13 mouse cellular contexts compared by ENCODE assay signal in genomic region chr8:116581318-116582019, GRCm38 (mm10).
DNase-seq lines count a peak whose midpoint lies in the region; ATAC-seq and TF ChIP-seq lines count a peak whose summit lies in the region.
"Had no signal": no experiment of that assay in that cellular context is flagged by ENCODE, and none has a peak within 500 bp of the region (broad histone marks: within the 10 kb centered on the region; RNA-seq: fewer than 3 reads in every experiment).

No protein-coding gene starts in this region.

- H3K4me3 ChIP-seq in stomach, embryonic 15.5 days (replicated peaks): no peak overlapping the region
- no peak overlapping the region for H3K4me3 ChIP-seq in stomach, postnatal 0 days (ENCODE audit: low read depth, low read length)
- no peak overlapping the region for H3K4me3 ChIP-seq in liver, embryonic 11.5 days (ENCODE audit: low read depth, low read length)
- H3K4me3 ChIP-seq: embryonic facial prominence, embryonic 10.5 days; heart, embryonic 12.5 days; intestine, embryonic 15.5 days; midbrain, embryonic 10.5 days had no signal

- H3K27ac ChIP-seq in stomach, embryonic 15.5 days: no peak overlapping the region
- H3K27ac ChIP-seq in stomach, postnatal 0 days (replicated peaks): no peak overlapping the region
- no peak overlapping the region for H3K27ac ChIP-seq in liver, embryonic 11.5 days (ENCODE audit: low read depth, low read length)
- H3K27ac ChIP-seq: embryonic facial prominence, embryonic 10.5 days; intestine, embryonic 15.5 days; midbrain, embryonic 10.5 days had no signal

- H3K9ac ChIP-seq in stomach, embryonic 15.5 days: no peak overlapping the region
- no peak overlapping the region for H3K9ac ChIP-seq in stomach, postnatal 0 days (ENCODE audit: low read length)
- no peak overlapping the region for H3K9ac ChIP-seq in liver, embryonic 11.5 days (ENCODE audit: low read depth, low read length)
- H3K9ac ChIP-seq: heart, embryonic 12.5 days; intestine, embryonic 15.5 days had no signal

- no peak overlapping the region for H3K4me2 ChIP-seq in stomach, embryonic 15.5 days
- H3K4me2 ChIP-seq in stomach, postnatal 0 days (replicated peaks; ENCODE audit: low read depth): no peak overlapping the region
- H3K4me2 ChIP-seq in liver, embryonic 11.5 days: no peak overlapping the region
- H3K4me2 ChIP-seq: heart, embryonic 12.5 days; intestine, embryonic 15.5 days had no signal

- intact Hi-C loops in left cerebral cortex, postnatal 4 days (cut with DNase I): no loop called here
- intact Hi-C loops in gastrocnemius, postnatal 36 days (cut with DNase I): no loop called here

- no peak for TF ChIP-seq CTCF in stomach, postnatal 0 days (IDR thresholded peaks at IDR 0.05; ENCODE audit: low read depth)

- no peaks in the 10 kb centered on the region for H3K4me1 ChIP-seq in stomach, embryonic 15.5 days
- H3K4me1 ChIP-seq in stomach, postnatal 0 days (replicated peaks; ENCODE audit: control insufficient read depth, insufficient read depth): no peaks in the 10 kb centered on the region
- no peaks in the 10 kb centered on the region for H3K4me1 ChIP-seq in liver, embryonic 11.5 days (replicated peaks; ENCODE audit: control insufficient read depth, insufficient read depth, low read length)
- H3K4me1 ChIP-seq: embryonic facial prominence, embryonic 10.5 days; heart, embryonic 12.5 days; intestine, embryonic 15.5 days; midbrain, embryonic 10.5 days had no signal

- ATAC-seq in stomach, embryonic 15.5 days (ENCODE audit: insufficient read depth, low FRiP score, low read depth): peak; percentile 31; the same call in 1 of the 2 replicates
- no peak for ATAC-seq in stomach, postnatal 0 days (ENCODE audit: low FRiP score, low TSS enrichment)
- peak; percentile 78 for ATAC-seq in liver, embryonic 11.5 days (replicated peaks; ENCODE audit: low FRiP score)
- ATAC-seq: intestine, embryonic 15.5 days had no signal

- H3K36me3 ChIP-seq in stomach, embryonic 15.5 days: no peaks in the 10 kb centered on the region
- H3K36me3 ChIP-seq in stomach, postnatal 0 days (ENCODE audit: control insufficient read depth, insufficient read depth, low read length): no peaks in the 10 kb centered on the region
- H3K36me3 ChIP-seq in liver, embryonic 11.5 days (ENCODE audit: control insufficient read depth, insufficient read depth, low read length): no peaks in the 10 kb centered on the region
- H3K36me3 ChIP-seq: intestine, embryonic 15.5 days had no signal

- H3K9me3 ChIP-seq in stomach, embryonic 15.5 days: no peaks in the 10 kb centered on the region
- no peaks in the 10 kb centered on the region for H3K9me3 ChIP-seq in stomach, postnatal 0 days (ENCODE audit: control insufficient read depth, low read length)
- no peaks in the 10 kb centered on the region for H3K9me3 ChIP-seq in liver, embryonic 11.5 days (ENCODE audit: control insufficient read depth, low read length)
- H3K9me3 ChIP-seq: intestine, embryonic 15.5 days had no signal

- no peak for TF ChIP-seq EP300 in stomach, postnatal 0 days (optimal IDR thresholded peaks at IDR 0.05)

- no peak for DNase-seq in stomach, postnatal 0 days (ENCODE audit: low spot score)
- no peak for DNase-seq in liver, embryonic 11.5 days (ENCODE audit: low spot score)
- peak; percentile 11 for DNase-seq in lung, postnatal 10 days
- peak; percentile 19 for DNase-seq in yolk sac, embryonic 10.5 days (ENCODE audit: low spot score)
- DNase-seq in left cerebral cortex, postnatal 4 days: no peak
- no peak for DNase-seq in gastrocnemius, postnatal 36 days
- no peak for DNase-seq in urinary bladder, postnatal 10 days (ENCODE audit: low spot score)
- DNase-seq: cerebellum, adult 2 months had no signal

- no peaks in the 10 kb centered on the region for H3K27me3 ChIP-seq in stomach, embryonic 15.5 days (replicated peaks)
- H3K27me3 ChIP-seq in stomach, postnatal 0 days (ENCODE audit: control insufficient read depth, insufficient read depth, low read length): no peaks in the 10 kb centered on the region
- no peaks in the 10 kb centered on the region for H3K27me3 ChIP-seq in liver, embryonic 11.5 days (replicated peaks; ENCODE audit: control insufficient read depth, insufficient read depth, low read length)
- H3K27me3 ChIP-seq: heart, embryonic 12.5 days; intestine, embryonic 15.5 days had no signal

- WGBS in stomach, embryonic 15.5 days: 75% methylated on average over 11 of the region's 11 CpGs
- 77% methylated on average over 11 of the region's 11 CpGs for WGBS in stomach, postnatal 0 days
- WGBS in liver, embryonic 11.5 days: 77% methylated on average over 11 of the region's 11 CpGs

Comparison
In these comparisons a context has a peak if more than half of its experiments do, and no peak if none do; other contexts are left out.
1. DNase-seq: peak in lung, postnatal 10 days (single experiment) and yolk sac, embryonic 10.5 days (single experiment); none in stomach, postnatal 0 days (single experiment), liver, embryonic 11.5 days (single experiment), left cerebral cortex, postnatal 4 days (single experiment), gastrocnemius, postnatal 36 days (0 of 2) and urinary bladder, postnatal 10 days (single experiment).